Mouse (Mus musculus) MEL (cell line): Measurements from ENCODE around the gene Mcm9. TPM values are rescaled to one million over a fixed set of nuclear protein-coding genes. Genes with fewer than 3 reads are reported as not detected.

Experiments used
- DNase-seq: peaks from one replicate; pipeline ENCODE4 v3.0.0; 2011; ENCODE audit warnings: low read depth, low spot score
- H3K27ac ChIP-seq: 2 replicates; pipeline ENCODE4 v1.5.1; 2012; ENCODE audit warnings: low read depth, mild to moderate bottlenecking, control low read depth, low read length, moderate library complexity; ENCODE audit not compliant: control insufficient read depth
- H3K27me3 ChIP-seq, 2 experiments: fragments of 150-350 bp in 1 of 2; sonication (generic) in 1 of 2; 2 replicates each; pipeline ENCODE4 v1.6.1; 2012; ENCODE audit warnings: low read length in 2 of 2, mild to moderate bottlenecking in 2 of 2, improper control_type of control experiment in 1 of 2, moderate library complexity in 1 of 2; ENCODE audit not compliant: insufficient read depth in 2 of 2, control insufficient read depth in 1 of 2
- H3K36me3 ChIP-seq, 2 experiments: 2 replicates each; pipeline ENCODE4 v1.6.1; 2012 to 2014; ENCODE audit warnings: low read length in 2 of 2, improper control_type of control experiment in 1 of 2, inconsistent platforms in 1 of 2, mild to moderate bottlenecking in 1 of 2; ENCODE audit not compliant: insufficient read depth in 2 of 2, control insufficient read depth in 1 of 2
- H3K4me1 ChIP-seq, 2 experiments: fragments of 150-350 bp in 1 of 2; sonication (generic) in 1 of 2; 2 replicates each; pipeline ENCODE4 v1.6.1; 2012; ENCODE audit warnings: low read length in 2 of 2, improper control_type of control experiment in 1 of 2, mild to moderate bottlenecking in 1 of 2; ENCODE audit not compliant: insufficient read depth in 2 of 2, control insufficient read depth in 1 of 2
- H3K4me3 ChIP-seq, 2 experiments: fragments of 150-350 bp in 1 of 2; sonication (generic) in 1 of 2; 2 replicates each; pipeline ENCODE4 v1.5.1; 2012; ENCODE audit warnings: low read depth in 2 of 2, low read length in 2 of 2, mild to moderate bottlenecking in 2 of 2, moderate library complexity in 2 of 2, control low read depth in 1 of 2, improper control_type of control experiment in 1 of 2; ENCODE audit not compliant: control insufficient read depth in 1 of 2, insufficient read depth in 1 of 2
- H3K79me2 ChIP-seq: 2 replicates; pipeline ENCODE4 v1.6.1; 2012; ENCODE audit warnings: mild to moderate bottlenecking, low read length, moderate library complexity; ENCODE audit not compliant: control insufficient read depth, poor library complexity, insufficient read depth
- H3K9ac ChIP-seq: 2 replicates; pipeline ENCODE4 v1.6.1; 2012; ENCODE audit warnings: low read depth, mild to moderate bottlenecking, control low read depth, low read length, moderate library complexity; ENCODE audit not compliant: control insufficient read depth, poor library complexity, severe bottlenecking
- H3K9me3 ChIP-seq: fragments of 150-350 bp; sonication (generic); replicated peaks from 2 replicates; pipeline ENCODE4 v1.6.1; 2012; ENCODE audit warnings: mild to moderate bottlenecking, low read length, improper control_type of control experiment, moderate library complexity; ENCODE audit not compliant: insufficient read depth
- BHLHE40 ChIP-seq: IDR thresholded peaks from 2 replicates; pipeline ENCODE4 v1.6.1; 2012; ENCODE audit warnings: low read depth, mild to moderate bottlenecking, inconsistent platforms, low read length, improper control_type of control experiment, borderline replicate concordance
- CHD2 ChIP-seq: IDR thresholded peaks from 2 replicates; pipeline ENCODE4 v1.6.1; 2011; ENCODE audit warnings: low read length, improper control_type of control experiment
- ELF1 ChIP-seq: IDR thresholded peaks from 2 replicates; pipeline ENCODE4 v1.6.1; 2014; ENCODE audit warnings: low read depth, mild to moderate bottlenecking, inconsistent platforms, low read length, improper control_type of control experiment, moderate library complexity
- EP300 ChIP-seq, 2 experiments: IDR thresholded peaks; 2 replicates each; pipeline ENCODE4 v1.6.1; 2011; ENCODE audit warnings: improper control_type of control experiment in 2 of 2, low read length in 2 of 2, low read depth in 1 of 2, mild to moderate bottlenecking in 1 of 2
- ETS1 ChIP-seq: IDR thresholded peaks from 2 replicates; pipeline ENCODE4 v1.6.1; 2012; ENCODE audit warnings: low read depth, mild to moderate bottlenecking, inconsistent platforms, low read length, improper control_type of control experiment, moderate library complexity
- GABPA ChIP-seq: IDR thresholded peaks from 2 replicates; pipeline ENCODE4 v1.6.1; 2012; ENCODE audit warnings: low read depth, mild to moderate bottlenecking, inconsistent platforms, low read length, improper control_type of control experiment, moderate library complexity
- GATA1 ChIP-seq: IDR thresholded peaks from 2 replicates; pipeline ENCODE4 v1.6.1; 2011; ENCODE audit warnings: low read depth, low read length, improper control_type of control experiment
- MAFK ChIP-seq: IDR thresholded peaks from 2 replicates; pipeline ENCODE4 v1.6.1; 2011; ENCODE audit warnings: low read depth, mild to moderate bottlenecking, low read length, improper control_type of control experiment, borderline replicate concordance
- MAX ChIP-seq: IDR thresholded peaks from 2 replicates; pipeline ENCODE4 v1.6.1; 2011; ENCODE audit warnings: low read length, improper control_type of control experiment
- MEF2A ChIP-seq: IDR thresholded peaks from 2 replicates; pipeline ENCODE4 v1.6.1; 2014; ENCODE audit warnings: low read depth, mild to moderate bottlenecking, inconsistent platforms, low read length, improper control_type of control experiment; ENCODE audit not compliant: poor library complexity, insufficient replicate concordance, severe bottlenecking; ENCODE audit errors: extremely low read depth
- MXI1 ChIP-seq: IDR thresholded peaks from 2 replicates; pipeline ENCODE4 v1.6.1; 2011; ENCODE audit warnings: mild to moderate bottlenecking, low read depth, low read length, improper control_type of control experiment
- MYC ChIP-seq: IDR thresholded peaks from 2 replicates; pipeline ENCODE4 v1.6.1; 2011; ENCODE audit warnings: low read depth, mild to moderate bottlenecking, low read length, improper control_type of control experiment, moderate library complexity
- NRF1 ChIP-seq: IDR thresholded peaks from 2 replicates; pipeline ENCODE4 v1.6.1; 2014; ENCODE audit warnings: low read depth, mild to moderate bottlenecking, inconsistent platforms, low read length, improper control_type of control experiment, moderate library complexity; ENCODE audit not compliant: poor library complexity, insufficient read depth, severe bottlenecking
- RAD21 ChIP-seq: IDR thresholded peaks from 2 replicates; pipeline ENCODE4 v1.6.1; 2011; ENCODE audit warnings: mild to moderate bottlenecking, low read depth, low read length, improper control_type of control experiment
- RCOR1 ChIP-seq: IDR thresholded peaks from 2 replicates; pipeline ENCODE4 v1.6.1; 2012; ENCODE audit warnings: low read depth, mild to moderate bottlenecking, inconsistent platforms, low read length, improper control_type of control experiment
- SMC3 ChIP-seq: IDR thresholded peaks from 2 replicates; pipeline ENCODE4 v1.6.1; 2011; ENCODE audit warnings: low read depth, low read length, improper control_type of control experiment
- ZMIZ1 ChIP-seq: IDR thresholded peaks from 2 replicates; pipeline ENCODE4 v1.6.1; 2012; ENCODE audit warnings: low read depth, mild to moderate bottlenecking, inconsistent platforms, low read length, improper control_type of control experiment, moderate library complexity
- polyA plus RNA-seq, 2 experiments: library from polyadenylated mRNA; stranded (reverse) in 1 of 2; unstranded in 1 of 2; fragments of >175 nt in 1 of 2; fragments of >200 nt in 1 of 2; gene quantifications; 2 replicates each; pipeline versions ENCODE4 v1.2.1 to v1.2.4; 2012; ENCODE audit warnings: low replicate concordance in 2 of 2, low read depth in 1 of 2; ENCODE audit not compliant: insufficient read length in 2 of 2, insufficient read depth in 1 of 2, missing spikeins in 1 of 2
- total RNA-seq: library from RNA; depleted of rRNA; stranded (reverse); fragments of 300-350 nt; gene quantifications from 2 replicates; pipeline ENCODE4 v1.2.3, GENCODE M21; 2012

Gene Mcm9
- total and polyA plus RNA-seq, 3 experiments, result 5.3 to 12.6 TPM; not detected in 1

DNA sequence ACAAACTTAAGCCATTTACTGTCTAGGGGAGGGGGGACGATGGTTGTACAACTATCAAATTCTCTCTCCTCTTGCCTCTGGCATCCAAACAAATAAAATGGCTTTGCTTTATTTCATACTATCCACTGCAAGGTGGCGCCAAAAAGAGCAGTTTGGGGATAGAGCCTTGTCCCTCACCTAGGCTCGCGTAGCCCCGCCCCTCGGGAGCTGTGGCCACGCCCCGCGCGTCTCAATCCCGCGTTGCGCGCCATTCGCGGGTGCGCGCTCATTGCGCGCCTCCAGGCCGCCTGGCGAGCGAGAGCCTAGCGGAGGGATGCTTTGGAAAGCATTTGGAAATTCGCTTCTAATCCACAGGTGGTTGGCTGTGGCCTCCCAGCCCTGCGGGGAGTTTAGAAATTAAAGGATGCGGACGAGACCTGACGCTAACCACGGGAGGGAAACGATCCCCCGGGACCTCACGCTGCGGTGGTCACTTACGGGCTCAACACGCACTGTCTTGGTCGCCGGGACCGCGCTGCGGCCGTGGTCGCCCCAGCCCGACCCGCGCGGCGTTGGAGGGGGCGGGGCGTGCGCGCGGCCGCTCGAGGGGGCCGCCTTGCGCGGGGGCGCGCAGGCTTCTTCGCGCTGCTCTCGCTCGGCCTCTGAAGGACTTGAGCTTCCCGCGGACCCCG, 857 bp downstream of the Mcm9 start (continued):
- TF ChIP-seq MAX, result no peak; the same call in 1 of the 2 replicates
- no peak for TF ChIP-seq GABPA
- TF ChIP-seq MXI1, result peak; percentile 63
- TF ChIP-seq MYC, result 0 out of 2 replicates have a peak, but pooled peaks have one; percentile 16
- no peak for TF ChIP-seq ETS1
- TF ChIP-seq SMC3, result peak; percentile 50
- TF ChIP-seq ZMIZ1, result peak; percentile 22; the same call in 1 of the 2 replicates
- TF ChIP-seq BHLHE40, result no peak
- TF ChIP-seq GATA1, result no peak
- peak; percentile 32 for TF ChIP-seq RAD21
- TF ChIP-seq MEF2A, result no peak

DNA sequence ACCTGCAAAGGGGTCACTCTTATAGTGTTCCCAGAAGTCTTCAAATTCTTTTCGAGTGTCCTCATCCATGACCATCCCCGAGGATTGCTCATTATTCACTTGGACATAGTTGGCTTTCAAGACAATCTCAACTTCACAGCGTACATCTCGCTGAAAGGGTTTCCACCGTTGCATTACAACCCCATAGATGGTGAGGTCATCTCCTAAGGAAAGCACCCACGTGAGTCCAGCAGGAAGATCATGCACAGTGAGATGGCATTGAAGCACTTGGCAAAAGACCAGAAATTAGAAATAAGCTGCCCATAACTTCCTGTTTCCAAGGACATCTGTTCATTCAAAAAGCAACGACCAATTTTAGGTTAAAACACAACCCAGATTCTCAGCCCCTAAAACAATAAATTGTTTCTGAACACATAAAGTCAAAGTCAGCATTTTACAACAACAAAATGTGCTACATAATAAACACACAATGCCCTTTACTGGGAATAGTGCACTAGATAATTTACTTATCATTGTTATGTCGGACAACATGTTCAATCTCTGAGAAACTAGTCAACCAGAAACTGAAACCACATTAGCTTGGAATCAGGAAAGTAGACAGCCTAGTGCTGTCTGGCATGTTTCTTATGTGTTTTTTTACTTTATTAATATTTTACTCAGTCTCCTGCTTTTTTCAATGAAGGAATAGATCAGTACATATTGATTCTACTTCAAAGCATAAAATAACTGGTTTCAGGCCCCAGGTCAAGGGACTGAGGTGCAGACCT, 14.2 kb downstream of the Mcm9 start:
- H3K79me2 ChIP-seq, result no peaks in the 10 kb centered on the region
- no peak overlapping the region for H3K27ac ChIP-seq
- no peak overlapping the region for H3K9ac ChIP-seq
- no peak overlapping the region for H3K4me3 ChIP-seq
- no peaks in the 10 kb centered on the region for H3K9me3 ChIP-seq
- peaks cover 2 to 14% of the 10 kb centered on the region in 2 experiments; a peak in 3 of 4 replicates for H3K36me3 ChIP-seq
- H3K4me1 ChIP-seq, result no peaks in the 10 kb centered on the region
- no peaks in the 10 kb centered on the region for H3K27me3 ChIP-seq
- TF ChIP-seq RAD21, result no peak
- TF ChIP-seq ELF1, result no peak
- 0 out of 2 replicates have a peak, but pooled peaks have one; percentile 32 for TF ChIP-seq MXI1
- 0 out of 4 replicates have a peak, but pooled peaks of 1 of the 2 experiments have one; percentile 15 for TF ChIP-seq EP300 (IDR thresholded peaks at IDR 0.05; ENCODE audit: low read depth in 1 of 2, low read length in 2 of 2)
- TF ChIP-seq RCOR1, result no peak
- peak; percentile 18; the same call in 1 of the 2 replicates for TF ChIP-seq MAFK
- TF ChIP-seq NRF1, result no peak
- no peak for TF ChIP-seq CHD2
- peak; percentile 51 for DNase-seq
